Mouse (Mus musculus): ENCODE data around the gene Creg1.
"Not testable (repeated sequence)": the region's sequence is repeated elsewhere in the genome, so short reads cannot be mapped to it uniquely, and the experiment has no call there.

Creg1 gene

GRCm38 (mm10) chr1:165754205-165754604, 9.3 kb upstream of the Creg1 start:
- no peak for DNase-seq

GRCm38 (mm10) chr1:165755194-165755593, 8.4 kb upstream of the Creg1 start:
- DNase-seq: no peak

GRCm38 (mm10) chr1:165761522-165762305, 1.8 kb upstream of the Creg1 start:
- no peak for DNase-seq

- DNase-seq: not testable (repeated sequence)
Measured at GRCm38 (mm10) chr1:165762498-165762897, 1.0 kb upstream of the Creg1 start.

GRCm38 (mm10) chr1:165762914-165763634, 472 bp upstream of the Creg1 start:
- DNase-seq: no peak

GRCm38 (mm10) chr1:165764571-165764970, 1.0 kb downstream of the Creg1 start:
- no peak for DNase-seq

- DNase-seq: no peak
Measured at GRCm38 (mm10) chr1:165765041-165765440, 1.5 kb downstream of the Creg1 start.

GRCm38 (mm10) chr1:165765651-165766294, 2.2 kb downstream of the Creg1 start:
- no peak for DNase-seq

- DNase-seq: no peak
Measured at GRCm38 (mm10) chr1:165766295-165766890, 2.8 kb downstream of the Creg1 start.

- no peak for DNase-seq
Measured at GRCm38 (mm10) chr1:165768894-165769512, 5.5 kb downstream of the Creg1 start.

GRCm38 (mm10) chr1:165770181-165770759, 6.7 kb downstream of the Creg1 start:
- no peak for DNase-seq

- peak; percentile 64 for DNase-seq
Measured at GRCm38 (mm10) chr1:165771491-165771897, 7.9 kb downstream of the Creg1 start.

- DNase-seq: no peak
Measured at GRCm38 (mm10) chr1:165771998-165772397, 8.5 kb downstream of the Creg1 start.

GRCm38 (mm10) chr1:165775518-165776294, 12.2 kb downstream of the Creg1 start:
- peak; percentile 24 for DNase-seq

- DNase-seq: no peak
Measured at GRCm38 (mm10) chr1:165779954-165780585, 16.5 kb downstream of the Creg1 start.

GRCm38 (mm10) chr1:165780586-165781111, 17.1 kb downstream of the Creg1 start:
- peak; percentile 34 for DNase-seq

GRCm38 (mm10) chr1:165781426-165781825, 17.9 kb downstream of the Creg1 start:
- DNase-seq: no peak

- no peak for DNase-seq
Measured at GRCm38 (mm10) chr1:165781911-165782310, 18.4 kb downstream of the Creg1 start.

- DNase-seq: no peak
Measured at GRCm38 (mm10) chr1:165786296-165786695, 22.8 kb downstream of the Creg1 start.

- DNase-seq: no peak
Measured at GRCm38 (mm10) chr1:165788511-165788910, 25.0 kb downstream of the Creg1 start, which contains the start of gene Cd247. Cd247 (plus strand) TSS chr1:165788681.

All from kidney, adult 11 months (tissue).